Mouse (Mus musculus) left cerebral cortex, postnatal 25 days (tissue): Measurements from ENCODE around the gene Nrxn3. TPM values are rescaled to one million over a fixed set of nuclear protein-coding genes. Genes with fewer than 3 reads are reported as not detected.
A peak's percentile ranks its signal among the peaks of the same experiment; 100 is the strongest.

Experiments
- DNase-seq, 2 experiments: peaks; one replicate each; pipeline ENCODE4 v3.0.0; 2022; ENCODE audit warnings: low spot score in 2 of 2, mixed read lengths in 1 of 2
- intact Hi-C: fragments of 180-260 bp; cut with DNase I; formaldehyde crosslinking; loops from one replicate; pipeline ENCODE4 v1.15.1; 2025
- total RNA-seq, 2 experiments: library from RNA; stranded (reverse); gene quantifications; 2 replicates each; pipeline ENCODE4 v1.2.3; 2021

Gene Nrxn3
- total RNA-seq, 2 experiments from 2014 or later = 209 to 271 TPM

DNA sequence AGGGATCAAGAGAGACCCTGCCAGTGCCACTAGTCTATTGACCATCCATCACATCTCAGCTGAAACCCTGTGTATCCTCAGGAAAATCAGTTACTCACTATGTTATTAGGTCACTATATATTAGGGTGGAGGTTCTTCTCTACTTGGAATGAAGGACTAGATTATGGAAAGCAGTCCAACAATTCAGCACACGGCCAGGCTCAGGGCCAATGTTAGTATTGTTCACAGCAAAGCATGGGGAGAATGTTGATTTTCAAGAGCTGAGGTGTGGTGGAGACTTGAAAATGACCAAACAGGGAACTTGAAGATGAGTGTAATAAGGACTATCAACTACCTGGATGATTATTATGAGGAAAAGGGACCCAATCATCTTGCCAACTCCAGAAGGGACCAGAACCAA lies 1209.7 kb downstream of the Nrxn3 start:
- intact Hi-C loops = no loop called here
- DNase-seq = no peak

DNA sequence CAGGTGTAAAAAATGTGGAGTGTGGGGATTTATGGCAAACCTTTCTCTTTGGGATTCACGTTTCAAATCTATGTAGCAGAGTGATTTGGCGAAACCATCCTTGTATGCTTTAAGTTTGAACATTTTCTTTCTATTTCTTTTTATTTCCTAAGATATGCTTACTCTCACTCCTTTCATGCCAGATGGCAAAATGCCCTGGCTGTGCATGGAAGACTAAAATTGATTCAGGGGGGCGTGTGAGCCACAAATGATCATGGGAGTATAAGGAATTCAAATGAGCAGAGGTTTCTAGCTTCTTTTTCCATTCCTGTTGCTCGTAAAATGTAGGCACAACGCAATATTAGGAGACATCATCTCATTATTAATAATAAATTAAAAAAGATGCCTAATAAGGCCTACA lies 1211.0 kb downstream of the Nrxn3 start:
- peak in 1 of 2 experiments; percentile 74 for DNase-seq
- intact Hi-C loops = no loop called here

DNA sequence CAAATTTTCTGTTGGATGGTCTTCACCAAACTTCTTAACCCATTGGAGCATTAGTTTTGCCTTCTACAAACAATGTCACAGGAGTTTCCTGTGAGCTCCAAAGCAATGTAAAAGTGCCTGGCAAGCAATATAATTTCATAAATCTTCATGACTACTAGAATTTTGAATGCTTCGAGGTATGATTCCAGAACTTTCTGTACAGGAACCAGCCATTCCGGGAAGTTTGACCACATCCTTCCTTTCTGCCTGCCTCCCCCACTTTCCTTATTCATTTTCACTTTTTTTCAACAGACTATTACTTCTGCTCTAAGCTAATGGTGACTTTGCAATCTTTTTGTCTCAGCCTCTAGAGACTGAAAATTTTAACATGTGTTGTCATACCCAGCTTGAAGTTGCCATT lies 1218.1 kb downstream of the Nrxn3 start:
- intact Hi-C loops = no loop called here
- DNase-seq = no peak

DNA sequence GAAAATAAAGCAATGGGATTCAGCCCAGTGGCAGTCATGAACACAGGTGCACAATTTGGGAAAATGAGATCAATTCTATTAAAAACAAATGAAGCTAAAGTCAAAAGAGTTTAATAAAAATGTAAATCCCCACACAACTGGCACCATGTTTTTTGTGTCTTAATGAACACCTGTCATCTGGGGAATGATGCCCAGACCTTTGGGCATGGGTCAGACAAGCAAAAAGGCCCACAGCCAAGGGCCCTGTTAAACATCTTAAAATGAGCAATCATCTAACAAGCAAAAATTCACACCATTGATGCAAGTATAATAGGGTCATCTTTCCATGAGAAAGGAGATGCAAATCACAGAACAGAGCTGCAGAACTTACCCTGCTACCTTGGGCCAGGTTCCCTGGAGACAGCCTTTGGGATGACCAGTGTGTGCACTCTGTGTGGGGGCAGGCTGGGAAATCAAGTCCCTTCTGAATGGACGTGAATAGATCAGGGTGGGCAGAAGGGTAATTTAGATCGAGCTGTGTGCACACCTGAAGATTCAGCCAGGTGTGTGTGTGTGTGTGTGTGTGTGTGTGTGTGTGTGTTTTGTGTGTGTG lies 1223.3 kb downstream of the Nrxn3 start:
- DNase-seq = no peak
- intact Hi-C loops = no loop called here

DNA sequence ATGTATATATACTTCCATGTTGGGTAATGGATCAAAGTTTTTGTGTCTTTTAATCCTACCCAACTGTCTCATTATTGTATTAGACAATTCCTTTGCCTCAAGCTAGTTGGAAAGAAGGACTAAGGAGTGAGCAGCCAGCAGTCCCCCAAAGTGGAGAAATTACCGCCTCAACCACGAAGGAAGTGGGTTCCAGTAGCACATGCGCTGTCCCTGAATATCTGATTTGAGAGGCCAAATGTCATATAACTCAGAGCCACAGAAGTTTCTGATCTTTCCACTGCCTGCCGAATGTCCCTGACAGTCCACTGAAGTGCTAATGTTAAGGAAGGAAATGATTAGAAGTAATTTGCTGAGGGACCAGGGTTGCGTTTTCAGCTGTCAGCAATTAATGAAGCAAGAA lies 1223.8 kb downstream of the Nrxn3 start:
- no peak for DNase-seq
- intact Hi-C loops = no loop called here

DNA sequence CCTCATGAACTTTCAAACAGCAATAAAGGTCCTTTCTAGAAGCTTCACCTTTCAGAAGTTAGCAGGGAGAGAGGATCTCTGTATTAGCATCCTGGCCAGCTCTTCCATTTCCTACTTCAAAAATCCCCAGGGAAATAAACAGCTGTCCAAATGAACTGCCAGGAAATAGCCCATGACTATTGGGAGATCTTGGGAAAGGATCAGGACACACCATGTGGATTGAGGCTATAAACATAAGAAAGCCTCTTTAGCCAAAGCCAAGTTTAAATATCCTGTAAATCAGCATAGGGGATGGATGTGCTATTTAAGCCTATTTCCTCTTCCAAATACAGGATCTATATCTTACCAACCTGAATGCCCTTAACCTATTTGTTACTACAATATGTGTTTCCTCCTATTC lies 1230.6 kb downstream of the Nrxn3 start:
- no peak for DNase-seq
- intact Hi-C loops = no loop called here

DNA sequence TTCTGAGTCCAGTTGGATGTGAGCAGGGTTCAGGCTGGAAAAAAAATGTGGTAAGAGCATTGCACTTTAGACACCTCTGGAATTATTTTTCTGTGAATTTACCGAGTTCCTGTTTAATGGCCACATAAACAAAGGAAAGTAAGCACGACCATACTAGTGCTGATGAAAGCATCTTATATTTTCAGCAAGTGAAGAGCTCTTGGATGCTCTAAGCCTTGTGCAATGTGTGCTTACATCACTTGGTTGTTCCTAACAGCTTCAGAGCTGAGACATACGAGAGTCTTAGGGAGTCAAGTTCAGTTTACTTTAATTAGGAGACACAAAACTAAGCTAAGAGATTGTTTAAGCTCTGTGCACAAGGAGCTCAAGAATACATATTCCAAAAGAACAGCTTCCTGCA lies 1231.0 kb downstream of the Nrxn3 start:
- intact Hi-C loops = no loop called here
- DNase-seq = no peak

DNA sequence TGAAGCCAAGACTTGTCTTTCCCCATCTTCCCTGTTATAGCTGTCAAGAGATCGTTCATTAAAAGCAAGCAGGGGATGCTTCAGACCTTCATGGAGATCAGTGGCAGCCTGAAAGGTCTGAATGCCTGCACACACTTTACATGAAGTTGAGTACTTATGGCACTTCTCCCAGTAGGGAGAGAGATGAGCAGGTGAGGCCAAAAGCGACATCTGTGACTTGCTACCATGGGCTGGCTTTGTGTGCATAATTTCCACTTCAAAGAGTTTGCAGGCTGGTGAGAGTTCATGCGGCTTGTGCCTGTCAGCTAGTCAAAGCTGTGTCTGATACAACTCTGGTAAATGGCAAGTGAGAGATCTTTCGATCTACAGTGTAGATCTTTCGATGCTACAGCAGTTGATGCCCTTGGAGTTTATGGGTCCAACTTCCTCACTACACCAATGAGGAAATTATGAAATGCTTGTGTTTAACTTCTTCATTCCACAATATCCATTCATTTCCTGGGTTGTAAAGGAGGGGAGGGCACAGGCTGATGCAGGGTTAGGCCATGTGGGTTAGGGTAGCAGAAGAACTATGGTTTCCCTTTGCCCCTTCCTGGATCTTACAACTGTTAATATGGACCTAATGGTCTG lies 1231.9 kb downstream of the Nrxn3 start:
- intact Hi-C loops = no loop called here
- no peak for DNase-seq

DNA sequence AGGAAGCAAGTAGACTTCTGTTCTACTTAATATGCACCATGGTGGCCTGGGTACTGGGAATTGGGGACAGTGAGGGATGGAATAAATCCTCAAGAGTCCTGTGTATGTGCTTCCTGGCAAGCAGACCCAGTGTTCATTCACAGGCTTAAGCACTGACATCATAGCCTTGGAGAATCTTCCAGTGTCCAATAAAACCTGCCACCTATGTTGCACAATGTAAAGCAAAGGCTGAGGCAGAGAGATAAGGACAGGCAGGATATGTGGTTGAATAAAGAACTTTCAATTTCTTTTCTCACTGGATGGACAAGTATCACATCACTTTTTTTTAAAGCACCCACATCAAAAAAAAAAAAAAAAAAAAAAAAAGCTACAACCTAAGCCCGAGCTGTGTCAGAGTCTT lies 1240.4 kb downstream of the Nrxn3 start:
- intact Hi-C loops = no loop called here
- no peak for DNase-seq

DNA sequence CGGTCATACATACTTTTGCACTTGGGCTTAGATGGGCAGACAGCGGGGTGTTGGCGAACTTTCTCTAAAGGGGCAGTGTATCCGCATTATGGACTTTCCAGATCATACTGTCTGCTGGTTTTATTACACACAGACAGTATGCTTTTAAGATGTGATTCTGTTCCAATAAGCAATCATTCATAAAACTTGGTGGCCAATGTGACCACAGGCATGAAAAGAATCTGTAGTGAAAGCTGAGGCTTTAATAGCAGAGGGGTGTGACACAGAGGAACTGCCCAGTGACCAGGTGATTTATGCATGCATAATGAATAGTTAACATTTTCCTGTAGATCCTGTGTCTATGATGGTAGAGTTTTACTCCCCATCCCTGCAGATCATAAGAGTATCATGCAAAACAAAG lies 1254.0 kb downstream of the Nrxn3 start:
- no peak for DNase-seq
- intact Hi-C loops = no loop called here

DNA sequence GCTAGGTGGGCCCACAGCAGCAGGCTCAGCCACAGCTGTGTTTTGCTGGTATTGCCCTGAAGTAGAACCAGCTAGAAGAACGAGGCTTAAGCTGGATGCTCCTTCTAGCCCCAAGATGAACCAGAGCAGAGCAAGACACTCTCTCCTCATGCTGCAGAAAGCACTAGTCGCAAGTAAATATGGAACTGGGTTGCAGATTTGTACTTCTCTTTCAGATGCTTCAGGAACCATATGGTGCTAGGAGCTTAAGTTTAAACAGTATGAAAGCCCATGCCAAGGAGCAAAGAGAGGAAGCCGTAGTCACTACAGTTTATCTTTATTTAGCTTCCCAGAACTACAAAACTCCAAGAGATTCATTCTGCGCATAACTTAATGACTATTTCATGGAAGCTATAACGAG lies 1254.8 kb downstream of the Nrxn3 start:
- intact Hi-C loops = no loop called here
- peak in 1 of 2 experiments; percentile 75 for DNase-seq

DNA sequence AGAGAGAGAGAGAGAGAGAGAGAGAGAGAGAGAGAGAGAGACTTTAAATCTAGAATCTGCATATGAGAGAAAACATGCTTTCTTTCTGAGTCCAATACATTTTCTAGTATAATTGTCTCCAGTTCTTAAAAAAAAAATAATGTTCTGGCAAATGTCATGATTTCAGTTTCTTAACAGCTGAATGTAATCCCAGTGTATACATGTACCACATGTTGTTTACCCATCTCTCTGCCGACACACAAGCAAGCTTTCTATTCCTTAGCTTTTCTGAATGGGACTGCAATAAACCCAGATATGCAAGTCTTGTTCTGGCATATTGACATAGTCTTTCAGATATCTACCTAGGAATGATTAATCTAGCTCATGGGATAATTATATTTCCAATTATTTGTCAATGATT lies 1256.5 kb downstream of the Nrxn3 start:
- DNase-seq = no peak
- intact Hi-C loops = no loop called here

DNA sequence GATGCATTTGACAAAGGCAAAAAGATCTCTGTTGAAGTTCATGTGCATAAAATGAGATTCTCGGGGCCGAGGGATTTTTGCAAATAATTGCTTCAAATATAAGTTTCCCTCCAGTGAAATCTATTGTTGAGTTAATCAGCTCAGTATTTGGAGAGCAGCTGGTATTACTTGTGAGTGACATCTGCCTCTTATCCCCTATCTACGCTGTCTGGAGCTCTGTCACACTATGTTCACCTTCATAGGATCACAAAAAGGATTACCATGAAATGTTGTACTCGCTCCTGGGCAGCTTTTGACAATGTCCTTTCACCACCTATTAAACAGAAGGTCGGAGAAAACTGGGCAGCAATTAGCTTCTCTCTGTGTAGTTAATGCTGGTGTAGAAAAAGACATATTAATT lies 1259.8 kb downstream of the Nrxn3 start:
- DNase-seq = no peak
- intact Hi-C loops = no loop called here

DNA sequence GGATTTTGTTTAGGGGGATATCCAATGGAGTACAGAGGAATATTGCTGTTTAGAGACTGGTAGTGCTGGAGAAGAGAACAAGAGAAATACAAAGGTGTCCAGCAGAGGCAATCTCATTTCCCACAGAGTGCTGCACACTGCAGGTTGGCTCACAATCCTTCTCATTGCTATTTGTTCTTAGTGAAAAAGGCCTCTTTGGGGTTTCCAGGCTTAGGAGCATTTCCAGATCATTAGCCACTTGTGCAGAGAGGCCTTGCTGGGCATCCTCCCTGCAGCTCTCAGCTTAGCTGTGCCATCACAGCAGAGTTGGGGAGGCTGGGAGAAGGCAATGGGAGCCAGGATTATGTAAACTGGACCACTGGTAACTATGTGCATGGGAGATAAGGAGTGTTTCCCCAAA lies 1260.7 kb downstream of the Nrxn3 start:
- intact Hi-C loops = no loop called here
- no peak for DNase-seq

DNA sequence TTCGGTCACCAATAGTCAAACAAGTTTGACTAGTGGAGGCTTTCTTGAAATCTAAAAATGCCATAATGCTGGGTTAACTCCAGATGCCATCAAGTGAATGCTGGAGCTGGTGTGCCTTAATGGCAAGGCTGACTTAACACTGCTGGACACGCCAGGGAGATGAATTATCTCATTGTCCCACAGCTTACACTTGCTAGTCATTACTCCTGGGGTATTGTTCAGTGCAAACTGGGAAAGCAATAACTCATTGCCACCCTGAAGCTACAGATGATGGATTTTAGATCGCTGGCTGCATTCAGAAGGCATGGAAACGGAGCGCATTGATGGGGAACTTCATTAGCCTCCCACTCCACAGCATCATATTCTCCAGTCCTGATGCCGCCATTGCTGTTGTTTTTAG lies 1263.5 kb downstream of the Nrxn3 start:
- intact Hi-C loops = no loop called here
- no peak for DNase-seq

DNA sequence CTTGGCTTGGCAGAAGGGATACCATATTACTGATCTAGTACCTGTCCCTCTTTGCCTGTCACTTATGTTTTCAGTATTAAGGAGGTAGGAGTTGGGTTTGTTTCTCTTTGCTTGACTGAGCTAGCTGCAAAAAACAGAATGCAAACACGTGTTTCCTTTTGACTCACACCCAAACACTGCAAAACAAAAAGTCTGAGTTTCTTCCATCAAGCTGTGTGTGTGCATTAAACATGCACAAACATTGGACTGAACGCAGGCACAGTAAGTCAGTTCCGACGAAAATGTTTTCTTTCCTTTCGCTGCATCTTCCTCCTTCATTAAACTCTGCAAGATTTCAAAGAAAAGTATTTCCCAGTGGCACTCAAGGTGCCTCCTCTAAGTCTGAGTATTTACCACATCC lies 1270.6 kb downstream of the Nrxn3 start:
- DNase-seq = no peak
- intact Hi-C loops = no loop called here

DNA sequence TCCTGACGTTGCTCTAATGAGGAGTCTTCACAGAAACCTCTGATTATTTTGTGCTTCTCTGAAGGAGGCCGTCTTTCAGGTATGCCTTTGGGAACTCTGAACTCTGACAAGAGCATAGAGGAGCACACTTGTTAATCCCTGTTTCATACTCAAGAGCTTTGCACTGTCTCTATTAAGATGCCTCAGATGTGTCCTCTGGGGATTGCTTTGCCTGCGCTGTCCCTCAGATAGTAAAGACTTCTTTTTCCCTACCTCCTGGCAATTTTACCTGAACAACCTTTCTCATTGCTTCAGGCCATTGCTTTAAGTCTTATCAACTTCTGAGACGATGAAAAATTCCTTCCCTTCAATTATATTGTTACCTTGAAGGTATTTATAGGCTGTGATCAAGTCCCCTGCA lies 1272.7 kb downstream of the Nrxn3 start:
- no peak for DNase-seq
- intact Hi-C loops = no loop called here

DNA sequence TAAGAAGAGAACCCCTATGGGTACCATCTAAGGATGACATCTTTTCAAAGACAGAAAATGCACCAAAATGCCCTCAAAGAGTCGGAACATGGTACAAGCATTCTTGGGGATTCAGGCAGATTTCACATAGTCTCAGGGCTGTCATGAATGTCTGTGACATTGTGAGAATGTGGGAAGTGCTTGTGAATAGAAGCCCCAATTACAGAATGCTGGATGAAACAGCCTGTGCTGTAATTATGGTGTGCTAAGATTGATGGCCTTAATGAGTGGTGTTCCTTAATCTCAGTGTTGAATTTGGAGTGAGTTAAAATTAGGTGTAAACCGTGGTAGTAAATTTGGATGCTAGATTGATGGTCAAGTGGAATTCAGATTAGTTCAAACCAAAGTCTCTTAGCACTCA lies 1287.6 kb downstream of the Nrxn3 start:
- DNase-seq = peak in 1 of 2 experiments; percentile 7
- intact Hi-C loops = no loop called here

DNA sequence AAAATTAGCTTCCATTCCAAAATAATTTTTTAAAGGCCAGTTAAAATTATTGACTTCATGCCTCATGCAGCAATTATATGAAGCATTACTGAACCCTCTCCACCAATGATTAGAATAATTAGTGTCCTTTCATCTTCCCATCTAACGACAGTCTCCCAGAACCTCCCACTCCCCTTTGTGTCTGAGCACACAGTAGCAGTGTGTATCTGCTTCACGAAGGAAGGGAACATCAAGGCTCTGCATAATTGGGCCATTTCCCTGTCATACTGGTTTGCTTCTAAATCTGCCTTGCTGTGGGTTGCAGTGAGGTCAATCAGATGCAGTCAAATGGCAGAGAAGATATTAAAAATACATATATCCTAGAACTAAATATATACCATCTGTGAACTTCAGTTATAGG lies 1291.3 kb downstream of the Nrxn3 start:
- DNase-seq = no peak
- intact Hi-C loops = no loop called here

DNA sequence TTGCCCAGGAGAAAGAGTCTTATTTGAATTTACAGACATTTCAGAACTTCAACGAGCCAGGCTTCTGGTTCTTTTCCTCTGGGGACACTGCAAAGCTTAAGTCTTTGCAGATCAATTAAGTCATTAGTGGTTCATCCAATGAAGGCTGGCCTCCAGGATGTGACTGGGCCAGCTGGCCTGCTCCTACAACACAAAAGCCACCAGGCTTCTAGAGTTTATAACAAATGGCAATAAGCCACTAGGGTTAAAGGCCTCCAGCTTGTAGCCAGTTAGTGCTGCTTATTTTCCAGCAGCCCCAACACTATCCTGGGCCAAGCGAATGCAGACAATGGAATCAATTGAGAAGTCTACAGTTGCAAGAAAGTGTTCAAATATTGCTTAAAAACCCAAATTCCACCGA lies 1304.3 kb downstream of the Nrxn3 start:
- intact Hi-C loops = no loop called here
- no peak for DNase-seq

DNA sequence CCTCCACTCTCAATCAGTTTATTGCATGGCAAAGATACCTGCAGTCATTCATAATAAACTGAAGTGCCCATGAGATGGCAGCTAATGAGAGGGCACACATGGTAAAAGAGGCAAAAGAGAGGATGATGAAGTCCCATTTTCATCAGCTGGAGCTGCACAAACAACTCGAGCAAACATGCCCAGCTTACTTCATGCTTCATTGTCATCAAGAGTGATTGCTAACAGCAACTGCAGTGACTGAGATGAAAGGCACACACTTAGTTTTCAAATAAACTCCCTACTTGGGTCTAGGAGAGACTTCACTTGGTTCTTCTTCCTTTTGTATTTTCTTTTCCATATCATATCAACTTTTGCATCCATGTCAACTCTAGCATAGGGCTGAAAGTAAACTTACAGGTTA lies 1318.4 kb downstream of the Nrxn3 start:
- intact Hi-C loops = no loop called here
- no peak for DNase-seq

DNA sequence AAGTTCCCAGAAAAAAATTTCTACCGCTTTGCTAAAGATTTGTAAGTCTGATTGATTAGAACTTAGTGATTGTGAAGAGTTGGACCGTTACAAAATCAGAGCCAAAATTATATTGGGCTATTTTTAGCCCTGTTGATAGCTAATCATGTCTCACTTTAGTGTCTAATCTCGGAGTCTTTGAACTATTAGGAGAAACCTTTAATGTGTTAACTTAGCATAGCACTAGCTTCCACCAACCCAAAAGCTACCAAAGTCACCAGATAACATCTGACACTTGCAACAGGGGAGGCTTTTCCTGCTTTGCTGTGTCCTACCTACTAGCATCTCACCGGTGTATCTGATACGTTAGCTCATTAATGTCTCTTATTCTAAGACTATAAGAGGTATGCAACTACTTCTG lies 1333.6 kb downstream of the Nrxn3 start:
- intact Hi-C loops = no loop called here
- DNase-seq = no peak
